30 mouse cellular contexts compared by ENCODE assay signal in genomic region chr10:68218678-68219077, GRCm38 (mm10). TPM values are rescaled to one million over a fixed set of nuclear protein-coding genes. Genes with fewer than 3 reads are reported as not detected.
DNase-seq lines count a peak whose midpoint lies in the region; ATAC-seq and TF ChIP-seq lines count a peak whose summit lies in the region.
"Had no signal": no experiment of that assay in that cellular context is flagged by ENCODE, and none has a peak within 500 bp of the region (broad histone marks: within the 10 kb centered on the region; RNA-seq: fewer than 3 reads in every experiment).

No protein-coding gene starts in this region.

- no peaks in the 10 kb centered on the region for H3K27me3 ChIP-seq in embryonic facial prominence, embryonic 14.5 days (replicated peaks; ENCODE audit: control insufficient read depth, insufficient read depth, low read length)
- H3K27me3 ChIP-seq in embryonic facial prominence, embryonic 10.5 days (replicated peaks; ENCODE audit: low read depth, poor library complexity, severe bottlenecking) = no peaks in the 10 kb centered on the region
- H3K27me3 ChIP-seq in heart, postnatal 0 days (ENCODE audit: control insufficient read depth, insufficient read depth, low read length) = no peaks in the 10 kb centered on the region
- H3K27me3 ChIP-seq in liver, adult 2 months (ENCODE audit: control insufficient read depth, insufficient read depth, low read length) = no peaks in the 10 kb centered on the region
- H3K27me3 ChIP-seq in liver, embryonic 12.5 days (replicated peaks) = no peaks in the 10 kb centered on the region
- H3K27me3 ChIP-seq in limb, embryonic 14.5 days (ENCODE audit: control insufficient read depth, insufficient read depth, low read length) = no peaks in the 10 kb centered on the region
- H3K27me3 ChIP-seq: CH12.LX; embryonic facial prominence, embryonic 15.5 days; forebrain, embryonic 13.5 days; hindbrain, embryonic 15.5 days; limb, embryonic 12.5 days; midbrain, embryonic 13.5 days; neural tube, embryonic 13.5 days had no signal

- no peak for DNase-seq in embryonic facial prominence, embryonic 14.5 days (ENCODE audit: low spot score)
- DNase-seq in embryonic facial prominence, embryonic 10.5 days (ENCODE audit: low spot score) = no peak
- DNase-seq in heart, postnatal 0 days (ENCODE audit: low spot score) = no peak
- no peak for DNase-seq in heart, adult 11 months
- DNase-seq in liver, adult 2 months (ENCODE audit: extremely low read depth, low read depth, low spot score) = peak; percentile 83
- DNase-seq in limb, embryonic 14.5 days (ENCODE audit: low spot score) = no peak
- no peak for DNase-seq in urinary bladder, postnatal 14 days (ENCODE audit: low spot score)
- DNase-seq: adrenal gland, adult 2 months; adrenal gland, postnatal 36 days; cerebellum, adult 18-20 months; cerebellum, postnatal 10 days; gastrocnemius, postnatal 14 days; kidney, postnatal 10 days; layer of hippocampus, adult 9-11 months; lung, adult 2 months; lung, postnatal 10 days; right cerebral cortex, postnatal 14 days; thymus, postnatal 4 days had no signal

- TF ChIP-seq POLR2A in liver, adult 2 months (IDR thresholded peaks at IDR 0.05; ENCODE audit: extremely low read depth, insufficient read depth, low read length) = no peak
- TF ChIP-seq POLR2A in limb, embryonic 14.5 days (IDR thresholded peaks at IDR 0.05; ENCODE audit: borderline replicate concordance, extremely low read depth, insufficient read depth, insufficient read length) = no peak

- H3K79me2 ChIP-seq in liver, adult 2 months (ENCODE audit: control insufficient read depth, insufficient read depth, low read length) = peaks cover 15% of the 10 kb centered on the region

- H3K27ac ChIP-seq in embryonic facial prominence, embryonic 14.5 days (replicated peaks; ENCODE audit: low read depth, low read length) = 0 out of 2 replicates have a peak overlapping the region, but pooled peaks have one; percentile 67
- no peak overlapping the region for H3K27ac ChIP-seq in embryonic facial prominence, embryonic 10.5 days (replicated peaks)
- peak overlapping the region; percentile 86 for H3K27ac ChIP-seq in heart, postnatal 0 days (ENCODE audit: low read depth)
- peak overlapping the region; percentile 87; the same call in 1 of the 2 replicates for H3K27ac ChIP-seq in liver, adult 2 months (replicated peaks; ENCODE audit: insufficient read depth, low read depth, low read length)
- H3K27ac ChIP-seq in liver, embryonic 12.5 days = no peak overlapping the region
- H3K27ac ChIP-seq in limb, embryonic 14.5 days (replicated peaks; ENCODE audit: low read depth, low read length) = 0 out of 2 replicates have a peak overlapping the region, but pooled peaks have one; percentile 43
- H3K27ac ChIP-seq: embryonic facial prominence, embryonic 15.5 days; forebrain, embryonic 13.5 days; hindbrain, embryonic 10.5 days; hindbrain, embryonic 15.5 days; macrophage; midbrain, embryonic 13.5 days; neural tube, embryonic 13.5 days had no signal

- H3K9ac ChIP-seq in embryonic facial prominence, embryonic 14.5 days (ENCODE audit: low read depth, low read length) = no peak overlapping the region
- H3K9ac ChIP-seq in heart, postnatal 0 days (replicated peaks; ENCODE audit: low read depth, low read length) = no peak overlapping the region
- no peak overlapping the region for H3K9ac ChIP-seq in liver, adult 2 months (ENCODE audit: low read depth, low read length)
- no peak overlapping the region for H3K9ac ChIP-seq in liver, embryonic 12.5 days
- no peak overlapping the region for H3K9ac ChIP-seq in limb, embryonic 14.5 days (ENCODE audit: low read depth, low read length, severe bottlenecking)
- H3K9ac ChIP-seq: embryonic facial prominence, embryonic 15.5 days; forebrain, embryonic 13.5 days; hindbrain, embryonic 15.5 days; limb, embryonic 12.5 days; midbrain, embryonic 13.5 days; neural tube, embryonic 13.5 days had no signal

- no peak overlapping the region for H3K4me3 ChIP-seq in embryonic facial prominence, embryonic 14.5 days (ENCODE audit: low read depth, low read length)
- H3K4me3 ChIP-seq in embryonic facial prominence, embryonic 10.5 days = no peak overlapping the region
- no peak overlapping the region for H3K4me3 ChIP-seq in heart, postnatal 0 days (ENCODE audit: low read depth, low read length)
- H3K4me3 ChIP-seq in liver, adult 2 months (ENCODE audit: insufficient read depth, low read depth, low read length) = no peak overlapping the region
- no peak overlapping the region for H3K4me3 ChIP-seq in liver, embryonic 12.5 days
- no peak overlapping the region for H3K4me3 ChIP-seq in limb, embryonic 14.5 days (replicated peaks; ENCODE audit: low read length)
- H3K4me3 ChIP-seq: embryonic facial prominence, embryonic 15.5 days; forebrain, embryonic 13.5 days; hindbrain, embryonic 10.5 days; hindbrain, embryonic 15.5 days; limb, embryonic 12.5 days; midbrain, embryonic 13.5 days; neural tube, embryonic 13.5 days had no signal

- H3K36me3 ChIP-seq in embryonic facial prominence, embryonic 14.5 days (ENCODE audit: control insufficient read depth, insufficient read depth, low read length) = peaks cover 59% of the 10 kb centered on the region
- H3K36me3 ChIP-seq in embryonic facial prominence, embryonic 10.5 days (replicated peaks) = peaks cover 68% of the 10 kb centered on the region
- peaks cover 13% of the 10 kb centered on the region; the same call in 1 of the 2 replicates for H3K36me3 ChIP-seq in heart, postnatal 0 days (replicated peaks; ENCODE audit: control insufficient read depth, insufficient read depth, low read length)
- H3K36me3 ChIP-seq in liver, adult 2 months (ENCODE audit: control insufficient read depth, insufficient read depth, low read length) = peaks cover 19% of the 10 kb centered on the region
- H3K36me3 ChIP-seq in liver, embryonic 12.5 days = peaks cover 24% of the 10 kb centered on the region
- H3K36me3 ChIP-seq in limb, embryonic 14.5 days (ENCODE audit: control insufficient read depth, insufficient read depth, low read length) = peaks cover 30% of the 10 kb centered on the region

- H3K4me1 ChIP-seq in embryonic facial prominence, embryonic 14.5 days (ENCODE audit: control insufficient read depth, insufficient read depth, low read length) = peaks cover 11% of the 10 kb centered on the region
- peaks cover 4% of the 10 kb centered on the region; the same call in 1 of the 2 replicates for H3K4me1 ChIP-seq in embryonic facial prominence, embryonic 10.5 days
- peaks cover 21% of the 10 kb centered on the region for H3K4me1 ChIP-seq in heart, postnatal 0 days (ENCODE audit: control insufficient read depth, insufficient read depth)
- H3K4me1 ChIP-seq in liver, adult 2 months (ENCODE audit: control insufficient read depth, insufficient read depth, low read length) = peaks cover 12% of the 10 kb centered on the region
- no peaks in the 10 kb centered on the region for H3K4me1 ChIP-seq in liver, embryonic 12.5 days
- H3K4me1 ChIP-seq in limb, embryonic 14.5 days (ENCODE audit: control insufficient read depth, insufficient read depth, low read length) = peaks cover 13% of the 10 kb centered on the region
- H3K4me1 ChIP-seq: forebrain, embryonic 13.5 days; hindbrain, embryonic 10.5 days; hindbrain, embryonic 15.5 days; midbrain, embryonic 13.5 days; neural tube, embryonic 13.5 days had no signal

- H3K9me3 ChIP-seq in embryonic facial prominence, embryonic 14.5 days (ENCODE audit: control insufficient read depth, low read length) = peaks cover 20% of the 10 kb centered on the region
- H3K9me3 ChIP-seq in embryonic facial prominence, embryonic 10.5 days = peaks cover 16% of the 10 kb centered on the region; the same call in 1 of the 2 replicates
- H3K9me3 ChIP-seq in heart, postnatal 0 days (replicated peaks; ENCODE audit: control insufficient read depth, low read length) = peaks cover 7% of the 10 kb centered on the region; the same call in 1 of the 2 replicates
- H3K9me3 ChIP-seq in liver, embryonic 12.5 days (replicated peaks) = peaks cover 6% of the 10 kb centered on the region
- peaks cover 11% of the 10 kb centered on the region for H3K9me3 ChIP-seq in limb, embryonic 14.5 days (ENCODE audit: control insufficient read depth, low read length)

- no peak for TF ChIP-seq EP300 in heart, postnatal 0 days (IDR thresholded peaks at IDR 0.05; ENCODE audit: low read depth)

- no peak for ATAC-seq in embryonic facial prominence, embryonic 14.5 days (ENCODE audit: low read depth)
- ATAC-seq in heart, postnatal 0 days (ENCODE audit: insufficient read depth, low read depth) = no peak
- ATAC-seq in liver, embryonic 12.5 days = no peak
- ATAC-seq in limb, embryonic 14.5 days (ENCODE audit: low FRiP score, low read depth) = no peak
- ATAC-seq: activated CD4-positive, CD25-positive, alpha-beta regulatory T cell, adult 4 months; forebrain, embryonic 13.5 days; inflammation-experienced regulatory T-cells, adult 6 months; midbrain, embryonic 13.5 days had no signal

- TF ChIP-seq CTCF in heart, postnatal 0 days (IDR thresholded peaks at IDR 0.05; ENCODE audit: low read depth) = no peak
- TF ChIP-seq CTCF in liver, adult 2 months (IDR thresholded peaks at IDR 0.05; ENCODE audit: low read depth, low read length) = no peak

- no peak overlapping the region for H3K4me2 ChIP-seq in embryonic facial prominence, embryonic 14.5 days (ENCODE audit: low read depth, low read length)
- no peak overlapping the region for H3K4me2 ChIP-seq in heart, postnatal 0 days (ENCODE audit: low read depth, low read length)
- no peak overlapping the region for H3K4me2 ChIP-seq in liver, embryonic 12.5 days
- no peak overlapping the region for H3K4me2 ChIP-seq in limb, embryonic 14.5 days (replicated peaks; ENCODE audit: low read depth, low read length, severe bottlenecking)
- H3K4me2 ChIP-seq: embryonic facial prominence, embryonic 15.5 days; forebrain, embryonic 13.5 days; hindbrain, embryonic 15.5 days; limb, embryonic 12.5 days; midbrain, embryonic 13.5 days; neural tube, embryonic 13.5 days had no signal

- WGBS in embryonic facial prominence, embryonic 14.5 days = 72% methylated on average over 4 of the region's 4 CpGs
- WGBS in embryonic facial prominence, embryonic 10.5 days = 89% methylated on average over 4 of the region's 4 CpGs
- WGBS in heart, postnatal 0 days = 70% methylated on average over 4 of the region's 4 CpGs
- 23% methylated on average over 4 of the region's 4 CpGs for WGBS in liver, adult 2 months
- 64% methylated on average over 4 of the region's 4 CpGs for WGBS in liver, embryonic 12.5 days (ENCODE audit: insufficient replicate concordance)
- 65% methylated on average over 4 of the region's 4 CpGs for WGBS in limb, embryonic 14.5 days

RNA-seq across cellular contexts. Expression of gene Arid5b, which starts 59.9 kb away (rescaled TPM):
- polyA plus RNA-seq in embryonic facial prominence, embryonic 14.5 days (2014; fragmentation: Nextera tagmentation; extraction: Ambion mirVana) = 34.4 and 34.6 TPM in 2 replicates
- 13.9 and 19.7 TPM in 2 replicates for polyA plus RNA-seq in embryonic facial prominence, embryonic 10.5 days (2016; fragmentation: Nextera tagmentation; extraction: Ambion mirVana)
- 14.5 and 24.2 TPM in 2 replicates for total RNA-seq in heart, postnatal 0 days (2014; rRNA removed; ENCODE audit: low replicate concordance)
- polyA plus RNA-seq in heart, postnatal 0 days (2015; fragmentation: Nextera tagmentation; extraction: Ambion mirVana) = 11.4 and 16.7 TPM in 2 replicates
- 13.6 and 20.9 TPM in 2 replicates for total RNA-seq in liver, adult 2 months (2014; rRNA removed)
- polyA plus RNA-seq in liver, adult 2 months (2012; rRNA removed) = 7.3 and 11.6 TPM in 2 replicates
- 6.5 and 7.2 TPM in 2 replicates for polyA plus RNA-seq in liver, embryonic 12.5 days (2016; fragmentation: Nextera tagmentation; extraction: Ambion mirVana)
- polyA plus RNA-seq in limb, embryonic 14.5 days (2012; rRNA removed) = 14.1 and 15.2 TPM in 2 replicates
- polyA plus RNA-seq in limb, embryonic 14.5 days (2014; fragmentation: Nextera tagmentation; extraction: Ambion mirVana) = 41.0 and 45.3 TPM in 2 replicates

Comparison
In these comparisons a context has a peak if more than half of its experiments do, and no peak if none do; other contexts are left out.
1. H3K27ac ChIP-seq: peak in embryonic facial prominence, embryonic 14.5 days (single experiment), heart, postnatal 0 days (single experiment), liver, adult 2 months (single experiment) and limb, embryonic 14.5 days (single experiment); none in embryonic facial prominence, embryonic 10.5 days (single experiment) and liver, embryonic 12.5 days (single experiment).